Mouse (Mus musculus) limb, embryonic 15.5 days (tissue): ENCODE measurements around the gene Ghitm. TPM values are rescaled to one million over a fixed set of nuclear protein-coding genes. Genes with fewer than 3 reads are reported as not detected.
A peak's percentile ranks its signal among the peaks of the same experiment; 100 is the strongest.

Source experiments
- ATAC-seq: fragments of 200-750 bp; cut with Nextera tagmentation; 2 replicates; pipeline ENCODE4 v1.8.0; 2017; ENCODE audit warnings: low read depth, moderate TSS enrichment; ENCODE audit not compliant: insufficient number of reproducible peaks, low FRiP score, low TSS enrichment
- H3K27ac ChIP-seq: fragments of 300-500 bp; sonication (generic); 2 replicates; pipeline ENCODE4 v1.5.1; 2015; ENCODE audit warnings: moderate library complexity, mild to moderate bottlenecking, inconsistent platforms
- H3K27me3 ChIP-seq: fragments of 300-500 bp; sonication (generic); 2 replicates; pipeline ENCODE4 v1.6.1; 2015; ENCODE audit warnings: inconsistent platforms
- H3K36me3 ChIP-seq: fragments of 300-500 bp; sonication (generic); 2 replicates; pipeline ENCODE4 v1.6.1; 2015; ENCODE audit warnings: inconsistent platforms
- H3K4me1 ChIP-seq: fragments of 300-500 bp; sonication (generic); 2 replicates; pipeline ENCODE4 v1.6.1; 2015; ENCODE audit warnings: inconsistent platforms
- H3K4me2 ChIP-seq: fragments of 300-500 bp; sonication (generic); 2 replicates; pipeline ENCODE4 v1.6.1; 2015; ENCODE audit warnings: mild to moderate bottlenecking, inconsistent platforms
- H3K4me3 ChIP-seq: fragments of 300-500 bp; sonication (generic); 2 replicates; pipeline ENCODE4 v1.5.1; 2015; ENCODE audit warnings: mild to moderate bottlenecking, inconsistent platforms
- H3K9ac ChIP-seq: fragments of 300-500 bp; sonication (generic); 2 replicates; pipeline ENCODE4 v1.6.1; 2015; ENCODE audit warnings: inconsistent platforms
- H3K9me3 ChIP-seq: fragments of 300-500 bp; sonication (generic); 2 replicates; pipeline ENCODE4 v1.6.1; 2016; ENCODE audit warnings: inconsistent platforms
- WGBS: fragments of 180-500 bp; shearing (Covaris S2); methylation state at CpG from one replicate; pipeline ENCODE4 v1.1.7; 2015; 5-methylcytosine and 5-hydroxymethylcytosine counted together
- polyA plus RNA-seq: library from polyadenylated mRNA; unstranded; fragments of >200 nt; fragmentation: Nextera tagmentation; extraction: Ambion mirVana; gene quantifications from 2 replicates; pipeline ENCODE4 v1.2.1, GENCODE M21; 2015

Gene Ghitm
- polyA plus RNA-seq, 1 experiment from 2014 or later, result 179 TPM

GRCm38 (mm10) chr14:37134304-37135126, 557 bp downstream of the Ghitm start:
- Histone ChIP-seq H3K36me3 (peaks cover 26% of the 10 kb centered on the region), H3K9ac (peak overlapping the region; percentile 87), H3K4me3 (peak overlapping the region; percentile 86), H3K4me2 (peak overlapping the region; percentile 55), H3K27ac (peak overlapping the region; percentile 87), H3K4me1 (peaks cover 3% of the 10 kb centered on the region; the same call in 1 of the 2 replicates), H3K27me3 (no peaks in the 10 kb centered on the region), H3K9me3 (no peaks in the 10 kb centered on the region)
- WGBS, result 2% methylated on average over 40 of the region's 40 CpGs
- ATAC-seq, result peak; percentile 9; the same call in 1 of the 2 replicates

DNA sequence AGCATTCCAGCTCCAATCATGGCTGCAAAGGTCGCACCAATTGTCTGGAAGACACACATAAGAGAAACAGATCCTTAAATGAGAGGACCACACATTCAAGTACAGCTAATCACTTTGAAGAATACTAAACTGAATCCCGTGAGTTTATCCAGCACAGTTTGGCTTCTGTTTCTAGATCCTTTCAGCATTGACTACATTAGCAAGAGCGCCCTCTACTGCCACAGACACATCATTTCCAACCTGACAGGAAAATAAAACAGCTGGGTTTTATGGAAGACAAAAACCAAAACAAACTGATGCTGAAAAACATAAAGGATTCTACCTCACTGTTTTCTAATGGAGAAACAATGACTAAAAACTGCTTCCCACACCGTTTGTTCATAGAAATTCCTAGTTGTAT, 7.4 kb downstream of the Ghitm start:
- no peaks in the 10 kb centered on the region for H3K9me3 ChIP-seq
- H3K27ac ChIP-seq, result no peak overlapping the region
- H3K9ac ChIP-seq, result no peak overlapping the region
- H3K4me1 ChIP-seq, result no peaks in the 10 kb centered on the region
- H3K4me2 ChIP-seq, result no peak overlapping the region
- peaks cover 73% of the 10 kb centered on the region for H3K36me3 ChIP-seq
- H3K4me3 ChIP-seq, result no peak overlapping the region
- ATAC-seq, result no peak
- no peaks in the 10 kb centered on the region for H3K27me3 ChIP-seq
- WGBS, result 44% methylated on average over 4 of the region's 4 CpGs

GRCm38 (mm10) chr14:37119233-37119632, 15.8 kb downstream of the Ghitm start:
- 90% methylated on average over 4 of the region's 4 CpGs for WGBS
- H3K4me2 ChIP-seq, result no peak overlapping the region
- no peak overlapping the region for H3K9ac ChIP-seq
- H3K4me1 ChIP-seq, result no peaks in the 10 kb centered on the region
- H3K27me3 ChIP-seq, result no peaks in the 10 kb centered on the region
- no peak overlapping the region for H3K27ac ChIP-seq
- peaks cover 13% of the 10 kb centered on the region for H3K36me3 ChIP-seq
- no peak for ATAC-seq
- no peaks in the 10 kb centered on the region for H3K9me3 ChIP-seq
- H3K4me3 ChIP-seq, result no peak overlapping the region

DNA sequence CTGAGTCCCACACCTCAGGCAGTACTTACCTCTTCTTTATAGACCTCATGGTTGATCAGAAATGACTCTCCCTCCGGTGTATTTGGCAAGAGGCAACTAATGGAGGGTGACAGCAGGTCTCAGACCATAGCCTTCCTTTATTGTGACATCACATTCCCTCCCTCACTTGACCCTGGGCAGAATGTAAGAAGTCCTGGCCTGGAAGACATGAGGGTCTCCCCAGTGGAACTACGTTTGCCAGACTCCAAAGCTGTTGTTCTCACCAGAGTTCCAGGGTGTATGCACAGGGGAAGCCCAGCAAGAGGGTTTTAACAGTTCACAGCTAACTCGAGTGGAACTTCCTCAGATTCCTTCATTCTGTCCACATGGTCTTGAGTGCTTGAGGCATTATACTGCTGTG, 21.1 kb downstream of the Ghitm start, which contains the start of gene 2610528A11Rik:
TSS of gene 2610528A11Rik (minus strand) at position 101 of the 400 bp plus-strand sequence.
- no peaks in the 10 kb centered on the region for H3K9me3 ChIP-seq
- no peak within 1 kb of the TSS for H3K9ac ChIP-seq
- no peaks in the 10 kb centered on the region for H3K27me3 ChIP-seq
- H3K4me3 ChIP-seq, result no peak within 1 kb of the TSS
- no peaks in the 10 kb centered on the region for H3K36me3 ChIP-seq
- H3K4me1 ChIP-seq, result peaks cover 3% of the 10 kb centered on the region
- ATAC-seq, result no peak
- no peak within 1 kb of the TSS for H3K27ac ChIP-seq
- 46% methylated on average over 3 of the region's 3 CpGs for WGBS
- no peak within 1 kb of the TSS for H3K4me2 ChIP-seq

GRCm38 (mm10) chr14:37112931-37113330, 22.1 kb downstream of the Ghitm start:
- Histone ChIP-seq H3K4me2 (no peak overlapping the region), H3K27ac (no peak overlapping the region), H3K4me1 (peaks cover 3% of the 10 kb centered on the region), H3K9me3 (no peaks in the 10 kb centered on the region), H3K36me3 (no peaks in the 10 kb centered on the region), H3K9ac (no peak overlapping the region), H3K4me3 (no peak overlapping the region), H3K27me3 (no peaks in the 10 kb centered on the region)
- ATAC-seq, result no peak
- 84% methylated on average over 7 of the region's 7 CpGs for WGBS

GRCm38 (mm10) chr14:37111371-37111770, 23.7 kb downstream of the Ghitm start:
- Histone ChIP-seq H3K4me1 (peaks cover 3% of the 10 kb centered on the region), H3K27ac (no peak overlapping the region), H3K9me3 (no peaks in the 10 kb centered on the region), H3K27me3 (no peaks in the 10 kb centered on the region), H3K4me2 (no peak overlapping the region), H3K9ac (no peak overlapping the region), H3K36me3 (no peaks in the 10 kb centered on the region), H3K4me3 (no peak overlapping the region)
- ATAC-seq, result no peak

GRCm38 (mm10) chr14:37110456-37110855, 24.6 kb downstream of the Ghitm start:
- ATAC-seq, result no peak
- peaks cover 3% of the 10 kb centered on the region for H3K4me1 ChIP-seq
- no peak overlapping the region for H3K27ac ChIP-seq
- no peaks in the 10 kb centered on the region for H3K9me3 ChIP-seq
- H3K36me3 ChIP-seq, result no peaks in the 10 kb centered on the region
- H3K4me2 ChIP-seq, result no peak overlapping the region
- H3K4me3 ChIP-seq, result no peak overlapping the region
- WGBS, result 57% methylated on average over 2 of the region's 2 CpGs
- H3K9ac ChIP-seq, result no peak overlapping the region
- H3K27me3 ChIP-seq, result no peaks in the 10 kb centered on the region

DNA sequence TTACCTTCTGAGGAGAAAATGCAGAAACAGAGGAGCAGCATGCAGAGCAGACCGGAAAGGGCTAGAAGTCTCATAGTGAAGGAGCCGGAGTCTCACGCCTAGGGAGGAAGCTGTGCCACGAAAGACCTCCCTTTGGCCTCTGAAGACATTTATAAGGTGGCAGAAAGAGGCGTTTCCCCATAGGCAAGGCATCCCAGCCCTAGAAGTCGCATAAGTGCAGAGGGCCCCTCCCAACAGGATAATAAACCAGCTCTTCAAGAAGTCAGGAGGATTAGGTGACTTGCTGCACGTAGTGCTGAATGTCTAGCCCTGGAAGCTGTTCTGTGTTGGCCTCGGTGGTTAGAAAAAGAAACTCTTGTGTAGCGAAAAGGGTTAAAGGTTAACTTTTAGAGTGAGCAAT, 25.1 kb downstream of the Ghitm start:
- 0 out of 2 replicates have a peak overlapping the region, but pooled peaks have one; percentile 8 for H3K4me2 ChIP-seq
- no peak overlapping the region for H3K27ac ChIP-seq
- H3K4me3 ChIP-seq, result no peak overlapping the region
- no peak overlapping the region for H3K9ac ChIP-seq
- no peak for ATAC-seq
- no peaks in the 10 kb centered on the region for H3K27me3 ChIP-seq
- peaks cover 3% of the 10 kb centered on the region for H3K4me1 ChIP-seq
- no peaks in the 10 kb centered on the region for H3K9me3 ChIP-seq
- WGBS, result 9% methylated on average over 9 of the region's 9 CpGs
- no peaks in the 10 kb centered on the region for H3K36me3 ChIP-seq

- ATAC-seq, result no peak
- no peak overlapping the region for H3K27ac ChIP-seq
- no peaks in the 10 kb centered on the region for H3K36me3 ChIP-seq
- no peaks in the 10 kb centered on the region for H3K27me3 ChIP-seq
- H3K4me2 ChIP-seq, result no peak overlapping the region
- WGBS, result 39% methylated on average over 8 of the region's 8 CpGs
- H3K9me3 ChIP-seq, result no peaks in the 10 kb centered on the region
- no peak overlapping the region for H3K4me3 ChIP-seq
- H3K4me1 ChIP-seq, result peaks cover 3% of the 10 kb centered on the region
- H3K9ac ChIP-seq, result no peak overlapping the region
Observed at GRCm38 (mm10) chr14:37109460-37109859, 25.6 kb downstream of the Ghitm start.

GRCm38 (mm10) chr14:37105846-37106245, 29.2 kb downstream of the Ghitm start:
- Histone ChIP-seq H3K4me3 (no peak overlapping the region), H3K9ac (no peak overlapping the region), H3K4me1 (peaks cover 3% of the 10 kb centered on the region), H3K9me3 (no peaks in the 10 kb centered on the region), H3K36me3 (no peaks in the 10 kb centered on the region), H3K27me3 (no peaks in the 10 kb centered on the region), H3K4me2 (no peak overlapping the region), H3K27ac (no peak overlapping the region)
- WGBS, result 26% methylated on average over 7 of the region's 7 CpGs
- ATAC-seq, result no peak

DNA sequence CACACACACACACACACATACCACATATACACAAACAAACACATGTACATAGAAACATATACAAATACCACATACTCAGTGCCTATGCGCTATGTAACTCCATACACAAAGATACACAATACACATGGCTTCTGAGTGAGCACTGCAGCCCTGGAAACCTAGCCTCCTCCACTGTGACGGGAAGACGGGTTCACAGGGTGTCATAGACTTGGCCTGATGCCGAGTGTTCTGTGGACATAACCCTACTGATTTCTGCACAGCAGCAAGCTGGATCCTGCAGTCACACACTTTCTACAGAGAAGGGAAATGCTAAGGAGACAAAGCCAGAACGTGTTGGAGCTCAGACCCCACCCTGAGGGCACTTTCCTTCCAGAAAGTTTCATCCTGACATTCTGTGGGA, 30.3 kb downstream of the Ghitm start:
- no peaks in the 10 kb centered on the region; the same call in 1 of the 2 replicates for H3K4me1 ChIP-seq
- H3K9me3 ChIP-seq, result no peaks in the 10 kb centered on the region
- H3K27me3 ChIP-seq, result no peaks in the 10 kb centered on the region
- no peak for ATAC-seq
- H3K27ac ChIP-seq, result no peak overlapping the region
- no peak overlapping the region for H3K9ac ChIP-seq
- H3K4me2 ChIP-seq, result no peak overlapping the region
- no peaks in the 10 kb centered on the region for H3K36me3 ChIP-seq
- no peak overlapping the region for H3K4me3 ChIP-seq
- 47% methylated on average over 5 of the region's 5 CpGs for WGBS

- Histone ChIP-seq H3K4me2 (no peak overlapping the region), H3K9ac (no peak overlapping the region), H3K27me3 (peaks cover 18% of the 10 kb centered on the region), H3K4me1 (peaks cover 9% of the 10 kb centered on the region), H3K9me3 (no peaks in the 10 kb centered on the region), H3K36me3 (no peaks in the 10 kb centered on the region), H3K4me3 (no peak overlapping the region), H3K27ac (no peak overlapping the region)
- ATAC-seq, result no peak
- 66% methylated on average over 3 of the region's 3 CpGs for WGBS
Observed at GRCm38 (mm10) chr14:37102484-37102883, 32.6 kb downstream of the Ghitm start.
